1 mouse cellular context compared by ENCODE assay signal in genomic region chr10:61448834-61449233, GRCm38 (mm10).
TF ChIP-seq lines count a peak whose summit lies in the region.

No protein-coding gene starts in this region.

TF ChIP-seq in MEL, 35 proteins besides CTCF, POLR2A, EP300 and RAD21 (continued from another document):
- TF ChIP-seq POLR2AphosphoS5 (IDR thresholded peaks at IDR 0.05; ENCODE audit: borderline replicate concordance, low read depth, low read length) (no peak), MEF2A (IDR thresholded peaks at IDR 0.05; ENCODE audit: extremely low read depth, insufficient replicate concordance, low read depth, low read length, poor library complexity, severe bottlenecking) (no peak), SIN3A (IDR thresholded peaks at IDR 0.05; ENCODE audit: low read length) (no peak), POLR2AphosphoS2 (IDR thresholded peaks at IDR 0.05; ENCODE audit: low read length) (no peak), CHD1 (IDR thresholded peaks at IDR 0.05; ENCODE audit: low read depth, low read length) (no peak), USF2 (IDR thresholded peaks at IDR 0.05; ENCODE audit: borderline replicate concordance in 1 of 2, insufficient read depth in 1 of 2, low read depth in 1 of 2, low read length in 2 of 2) (no peak), ZNF384 (IDR thresholded peaks at IDR 0.05; ENCODE audit: low read depth, low read length) (no peak), ETS1 (IDR thresholded peaks at IDR 0.05; ENCODE audit: low read depth, low read length) (peak; percentile 66), RCOR1 (IDR thresholded peaks at IDR 0.05; ENCODE audit: low read depth, low read length) (peak; percentile 12; the same call in 1 of the 2 replicates), MYC (IDR thresholded peaks at IDR 0.05; ENCODE audit: low read depth, low read length) (no peak), GATA1 (IDR thresholded peaks at IDR 0.05; ENCODE audit: low read depth, low read length) (peak; percentile 79), MAZ (IDR thresholded peaks at IDR 0.05; ENCODE audit: low read depth, low read length) (no peak)
